Mouse (Mus musculus): ENCODE measurements around the gene Kif17.

DNA sequence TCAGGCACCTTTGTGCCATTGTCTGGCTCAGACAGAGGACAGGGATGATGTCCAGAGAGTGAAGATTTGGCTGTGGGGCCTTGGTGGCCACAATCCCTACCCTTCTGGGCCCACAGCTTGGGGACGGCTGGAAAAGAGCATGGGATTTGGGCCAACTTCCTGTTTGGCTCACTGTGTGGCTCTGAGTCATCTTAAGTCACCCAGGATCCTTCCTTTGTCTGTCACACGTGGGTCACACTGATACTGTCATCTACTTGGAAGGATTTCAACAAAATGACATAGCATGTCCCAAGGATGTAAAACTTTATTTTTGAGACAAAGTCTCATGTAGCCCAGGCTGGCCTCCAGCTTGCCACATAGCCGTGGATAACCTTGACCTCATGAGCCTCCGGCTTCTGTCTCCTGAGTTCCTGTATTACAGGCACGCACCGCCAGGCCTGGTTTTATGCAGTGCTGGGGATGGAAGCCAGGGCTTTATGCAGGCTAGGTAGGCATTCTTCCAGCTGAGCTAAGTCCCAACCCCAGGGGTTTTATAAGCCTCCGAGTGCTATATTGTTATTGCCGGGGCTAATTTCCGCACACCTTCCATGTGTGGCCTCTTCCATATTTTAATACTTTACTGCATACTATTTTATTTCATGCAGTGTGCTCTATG, 94.8 kb downstream of the Kif17 start:
- TF ChIP-seq HCFC1 (IDR thresholded peaks at IDR 0.05; ENCODE audit: borderline replicate concordance, insufficient read depth, low read length) (no peak), ZC3H11A (IDR thresholded peaks at IDR 0.05; ENCODE audit: borderline replicate concordance, low read depth, low read length) (no peak)
